Mouse (Mus musculus) CH12.LX (cell line): ENCODE data around the gene Tbc1d22b. TPM values are rescaled to one million over a fixed set of nuclear protein-coding genes. Genes with fewer than 3 reads are reported as not detected.

Experiments used
- DNase-seq: peaks from one replicate; pipeline ENCODE4 v3.0.0-alpha.2; 2013; ENCODE audit errors: extremely low read depth
- H3K27ac ChIP-seq: 2 replicates; pipeline ENCODE4 v1.5.1; 2012; ENCODE audit warnings: low read depth, mild to moderate bottlenecking, control low read depth, moderate library complexity; ENCODE audit not compliant: insufficient read depth
- H3K27me3 ChIP-seq: replicated peaks from 2 replicates; pipeline ENCODE3; 2012; ENCODE audit warnings: inconsistent platforms
- H3K36me3 ChIP-seq, 2 experiments: replicated peaks in 1 of 2; 2 replicates each; pipeline versions ENCODE3 to v1.6.1; 2012; ENCODE audit warnings: inconsistent platforms in 1 of 2, low read length in 1 of 2, mild to moderate bottlenecking in 1 of 2, mixed read lengths in 1 of 2, moderate library complexity in 1 of 2; ENCODE audit not compliant: control insufficient read depth in 1 of 2, insufficient read depth in 1 of 2
- H3K4me1 ChIP-seq, 2 experiments: 2 replicates each; pipeline ENCODE4 v1.6.1; 2012; ENCODE audit warnings: inconsistent platforms in 1 of 2, moderate library complexity in 1 of 2; ENCODE audit not compliant: insufficient read depth in 2 of 2, control insufficient read depth in 1 of 2
- H3K4me2 ChIP-seq: 2 replicates; pipeline ENCODE4 v1.6.1; 2012; ENCODE audit warnings: low read depth, mild to moderate bottlenecking, control low read depth; ENCODE audit not compliant: poor library complexity, insufficient read depth, severe bottlenecking
- H3K4me3 ChIP-seq, 3 experiments: fragments of 150-350 bp in 1 of 3; sonication (generic) in 1 of 3; replicated peaks in 1 of 3; 2 replicates each; pipeline versions ENCODE3 to v1.5.1; 2011 to 2012; ENCODE audit warnings: low read depth in 2 of 3, low read length in 2 of 3, mild to moderate bottlenecking in 2 of 3, moderate library complexity in 2 of 3, control low read depth in 1 of 3, improper control_type of control experiment in 1 of 3, inconsistent platforms in 1 of 3, mixed read lengths in 1 of 3; ENCODE audit not compliant: poor library complexity in 1 of 3
- H3K79me2 ChIP-seq: replicated peaks from 2 replicates; pipeline ENCODE4 v1.6.1; 2012; ENCODE audit warnings: mild to moderate bottlenecking, moderate library complexity; ENCODE audit not compliant: control insufficient read depth, poor library complexity, insufficient read depth, severe bottlenecking; ENCODE audit errors: extremely low read depth
- H3K9ac ChIP-seq: 2 replicates; pipeline ENCODE4 v1.6.1; 2012; ENCODE audit warnings: low read depth, mild to moderate bottlenecking, control low read depth, moderate library complexity; ENCODE audit not compliant: insufficient read depth
- H3K9me3 ChIP-seq: replicated peaks from 2 replicates; pipeline ENCODE3; 2012; ENCODE audit warnings: low read length, inconsistent platforms, mixed read lengths
- E2F4 ChIP-seq: IDR thresholded peaks from 2 replicates; pipeline ENCODE4 v1.6.1; 2011; ENCODE audit warnings: low read depth, low read length, improper control_type of control experiment; ENCODE audit not compliant: insufficient replicate concordance
- ETS1 ChIP-seq: conservative IDR thresholded peaks from 2 replicates; pipeline ENCODE4 v1.6.1; 2012; ENCODE audit warnings: low read depth, mild to moderate bottlenecking, inconsistent platforms, low read length, improper control_type of control experiment, moderate library complexity
- HCFC1 ChIP-seq: IDR thresholded peaks from 2 replicates; pipeline ENCODE4 v1.6.1; 2012; ENCODE audit warnings: low read depth, mild to moderate bottlenecking, inconsistent platforms, low read length, improper control_type of control experiment
- MAFK ChIP-seq: IDR thresholded peaks from 2 replicates; pipeline ENCODE4 v1.6.1; 2011; ENCODE audit warnings: low read length, improper control_type of control experiment; ENCODE audit not compliant: insufficient replicate concordance
- MAX ChIP-seq: IDR thresholded peaks from 2 replicates; pipeline ENCODE4 v1.6.1; 2011; ENCODE audit warnings: low read length, improper control_type of control experiment
- MEF2A ChIP-seq: IDR thresholded peaks from 2 replicates; pipeline ENCODE4 v1.6.1; 2014; ENCODE audit warnings: low read depth, mild to moderate bottlenecking, inconsistent platforms, low read length, improper control_type of control experiment, borderline replicate concordance
- MXI1 ChIP-seq: IDR thresholded peaks from 2 replicates; pipeline ENCODE4 v1.6.1; 2011; ENCODE audit warnings: mild to moderate bottlenecking, low read depth, low read length, improper control_type of control experiment
- NELFE ChIP-seq: IDR thresholded peaks from 2 replicates; pipeline ENCODE4 v1.6.1; 2011; ENCODE audit warnings: low read depth, low read length, improper control_type of control experiment
- POLR2AphosphoS2 ChIP-seq: IDR thresholded peaks from 2 replicates; pipeline ENCODE4 v1.6.1; 2011; ENCODE audit warnings: low read depth, low read length, improper control_type of control experiment
- RCOR1 ChIP-seq: conservative IDR thresholded peaks from 2 replicates; pipeline ENCODE4 v1.6.1; 2012; ENCODE audit warnings: low read depth, mild to moderate bottlenecking, inconsistent platforms, low read length, improper control_type of control experiment
- SMC3 ChIP-seq: IDR thresholded peaks from 2 replicates; pipeline ENCODE4 v1.6.1; 2011; ENCODE audit warnings: low read depth, low read length, improper control_type of control experiment
- TBP ChIP-seq: conservative IDR thresholded peaks from 2 replicates; pipeline ENCODE4 v1.6.1; 2011; ENCODE audit warnings: low read depth, low read length, improper control_type of control experiment
- USF1 ChIP-seq: IDR thresholded peaks from 2 replicates; pipeline ENCODE4 v1.6.1; 2014; ENCODE audit warnings: low read depth, mild to moderate bottlenecking, inconsistent platforms, low read length, improper control_type of control experiment
- ZC3H11A ChIP-seq: IDR thresholded peaks from 2 replicates; pipeline ENCODE4 v1.6.1; 2012; ENCODE audit warnings: low read depth, mild to moderate bottlenecking, inconsistent platforms, low read length, improper control_type of control experiment
- ZMIZ1 ChIP-seq: IDR thresholded peaks from 2 replicates; pipeline ENCODE4 v1.6.1; 2012; ENCODE audit warnings: low read depth, mild to moderate bottlenecking, inconsistent platforms, low read length, improper control_type of control experiment
- ZNF384 ChIP-seq: IDR thresholded peaks from 2 replicates; pipeline ENCODE4 v1.6.1; 2012; ENCODE audit warnings: low read depth, low read length, improper control_type of control experiment, inconsistent platforms
- dilution Hi-C: fragments of 300-500 bp; cut with MboI; formaldehyde crosslinking; loops from 2 replicates; pipeline ENCODE4 v1.14.3; 2020; ENCODE audit warnings: low sequenced_read_pairs; ENCODE audit not compliant: extremely low pct_unique_long_range_greater_than_20kb, extremely low pct_ligation_motif_present
- in situ Hi-C: fragments of 300-500 bp; cut with MboI; formaldehyde crosslinking; loops from 3 replicates; pipeline ENCODE4 v1.14.3; 2019; ENCODE audit warnings: low sequenced_read_pairs, low pct_ligation_motif_present, low pct_unique_long_range_greater_than_20kb, mixed read lengths
- polyA plus RNA-seq: library from polyadenylated mRNA; unstranded; fragments of >175 nt; gene quantifications from 2 replicates; pipeline ENCODE4 v1.2.1, GENCODE M21; 2012; ENCODE audit warnings: low read depth; ENCODE audit not compliant: insufficient read length
- total RNA-seq, 2 experiments: library from RNA; depleted of rRNA; stranded (reverse); fragments of 300-350 nt in 1 of 2; fragments of >200 nt in 1 of 2; gene quantifications; 2 replicates each; pipeline ENCODE4 v1.2.3; 2012 to 2014

The Tbc1d22b gene
- total and polyA plus RNA-seq, 3 experiments = 3.8 to 17.3 (median 6.6) TPM

GRCm38 (mm10) chr17:29627285-29627684, 77.7 kb downstream of the Tbc1d22b start:
- no peak overlapping the region for H3K9ac ChIP-seq
- in situ Hi-C loops = no loop called here
- no peak for TF ChIP-seq E2F4
- TF ChIP-seq MAX = no peak
- no peak for TF ChIP-seq USF1
- TF ChIP-seq, all 38 proteins: peak for 0
- Histone ChIP-seq H3K79me2 (no peaks in the 10 kb centered on the region), H3K4me1 (no peaks in the 10 kb centered on the region), H3K36me3 (peaks cover 73 to 95% of the 10 kb centered on the region in 2 experiments), H3K4me2 (no peak overlapping the region), H3K27me3 (no peaks in the 10 kb centered on the region), H3K27ac (no peak overlapping the region), H3K9me3 (no peaks in the 10 kb centered on the region), H3K4me3 (no peak overlapping the region)
- dilution Hi-C loops = no loop called here
- DNase-seq = no peak

GRCm38 (mm10) chr17:29628946-29629345, 79.4 kb downstream of the Tbc1d22b start:
- DNase-seq = no peak
- Histone ChIP-seq H3K9me3 (no peaks in the 10 kb centered on the region), H3K36me3 (peaks cover 66 to 94% of the 10 kb centered on the region in 2 experiments), H3K9ac (no peak overlapping the region), H3K27ac (no peak overlapping the region), H3K79me2 (no peaks in the 10 kb centered on the region), H3K4me1 (no peaks in the 10 kb centered on the region), H3K4me2 (no peak overlapping the region), H3K27me3 (no peaks in the 10 kb centered on the region), H3K4me3 (no peak overlapping the region)
- in situ Hi-C loops (no loop called here), dilution Hi-C loops (no loop called here)
- TF ChIP-seq MXI1 (no peak), ZMIZ1 (no peak), HCFC1 (no peak), MEF2A (no peak), ZC3H11A (no peak), ETS1 (no peak), NELFE (no peak), MAFK (no peak), TBP (no peak), SMC3 (no peak), POLR2AphosphoS2 (no peak), RCOR1 (no peak), ZNF384 (no peak)
